Mouse (Mus musculus) lung, adult 18-20 months (tissue): Measurements from ENCODE around the gene Lrch1.

Experiments used
- DNase-seq, 2 experiments: peaks; one replicate each; pipeline ENCODE4 v3.0.0; 2022; ENCODE audit warnings: mixed read lengths in 2 of 2

Gene Lrch1

DNA sequence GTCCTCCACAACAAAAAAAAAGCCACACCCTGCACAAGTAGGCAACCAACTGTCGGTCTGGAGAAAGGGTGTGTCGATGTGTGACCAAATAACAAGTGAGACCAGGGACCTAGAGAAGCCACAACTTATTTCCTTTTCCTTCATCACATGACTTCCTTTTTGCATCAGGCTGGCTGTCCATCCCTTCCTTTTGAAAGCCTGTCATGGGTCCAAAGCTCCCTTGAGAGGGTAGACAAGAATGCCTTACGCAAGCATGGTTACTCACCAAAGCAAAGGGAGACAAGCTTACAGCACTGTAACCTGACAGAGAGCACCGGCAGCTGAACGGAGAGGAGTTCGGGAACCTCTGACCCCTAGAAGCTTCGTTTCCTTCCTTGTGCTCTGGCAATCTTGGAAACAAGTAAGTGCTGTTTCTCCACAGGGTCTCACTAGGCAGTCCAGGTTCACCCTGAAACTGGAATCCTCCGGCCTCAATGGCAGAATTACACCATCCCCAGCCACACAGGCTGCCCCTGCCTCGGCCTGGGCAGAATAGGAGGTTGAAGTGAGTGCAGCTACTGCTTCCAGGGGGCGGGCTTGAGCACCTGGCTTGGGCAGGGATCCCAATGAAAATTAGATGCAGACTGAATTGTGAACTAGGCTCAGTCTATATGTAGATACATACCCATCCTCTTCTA is 150.2 kb downstream of the Lrch1 start:
- peak; percentile 21 to 24 for DNase-seq

DNA sequence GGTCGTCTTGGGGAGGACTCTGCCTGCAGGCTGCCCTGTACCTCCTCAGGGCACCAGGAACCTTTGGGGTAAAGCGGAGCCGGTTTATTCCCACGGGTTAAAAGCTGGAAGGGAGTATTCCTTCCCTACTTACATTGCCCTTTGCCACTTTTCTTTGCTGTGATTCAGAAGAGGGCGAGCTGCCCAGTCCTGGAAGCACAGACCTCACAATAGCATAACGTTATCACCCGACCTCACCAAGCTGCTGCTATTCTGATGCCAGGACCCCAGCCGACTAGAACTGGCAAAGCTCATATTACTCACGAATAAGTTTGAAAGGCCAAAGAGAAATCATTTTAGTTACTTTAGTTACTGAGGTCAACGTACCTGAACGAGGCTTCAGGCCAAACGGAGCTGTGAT is 152.7 kb downstream of the Lrch1 start:
- DNase-seq, result no peak

DNA sequence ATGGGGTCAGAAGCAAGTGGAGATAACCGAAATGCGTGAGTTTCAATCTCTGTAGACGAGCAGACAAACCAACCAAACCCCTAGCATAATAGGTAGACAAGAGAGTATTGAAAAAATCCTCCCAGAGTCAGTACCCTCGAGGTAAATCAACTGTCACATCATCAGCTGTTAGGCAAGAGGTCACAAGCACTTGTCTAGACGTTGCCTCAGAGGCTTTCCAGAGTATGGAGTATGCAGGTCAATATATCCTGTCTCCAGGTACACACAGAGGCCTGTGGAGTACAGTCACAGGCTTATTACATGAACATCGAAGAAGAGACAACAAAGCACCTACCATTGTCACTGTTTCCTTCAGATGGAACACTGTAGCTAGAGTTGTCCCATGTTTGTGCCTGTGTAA is 154.9 kb downstream of the Lrch1 start:
- no peak for DNase-seq

DNA sequence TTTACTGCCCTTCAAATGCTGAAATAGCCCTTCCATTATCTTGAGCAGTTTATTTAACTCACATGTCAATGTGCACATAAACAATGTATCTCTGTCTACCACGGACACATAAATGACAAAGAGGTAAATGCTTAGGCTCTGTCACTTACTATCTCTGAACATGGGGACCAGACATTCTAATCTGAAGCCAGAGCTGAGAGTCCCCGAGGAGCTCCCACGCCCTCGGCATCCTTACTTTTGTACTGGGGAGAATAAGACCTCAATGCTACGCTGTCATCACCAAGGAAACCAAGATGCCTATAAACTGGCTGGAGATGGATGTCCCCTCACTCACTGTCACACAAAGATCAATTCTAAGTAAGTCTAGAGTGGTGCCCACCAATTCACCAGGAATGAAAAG is 157.1 kb downstream of the Lrch1 start:
- DNase-seq, result no peak

DNA sequence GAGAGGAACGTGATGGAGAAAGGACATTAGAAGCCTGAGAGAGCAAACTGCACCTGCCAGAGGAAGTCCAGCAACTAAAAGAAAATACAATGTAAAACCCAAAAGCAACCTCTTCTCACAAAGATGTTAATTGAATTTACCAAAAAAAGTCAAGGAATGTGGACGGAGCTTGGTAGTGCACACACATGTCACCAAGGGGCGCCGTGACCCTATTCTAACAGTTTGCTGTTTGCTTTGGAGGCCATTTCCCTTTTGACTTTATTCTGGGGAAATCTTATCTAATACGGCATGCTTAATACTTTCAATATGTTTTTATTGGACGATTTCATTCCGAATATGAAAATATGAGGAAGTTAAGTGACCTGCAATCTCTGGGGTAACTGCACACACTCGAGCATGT is 158.9 kb downstream of the Lrch1 start:
- DNase-seq, result no peak

DNA sequence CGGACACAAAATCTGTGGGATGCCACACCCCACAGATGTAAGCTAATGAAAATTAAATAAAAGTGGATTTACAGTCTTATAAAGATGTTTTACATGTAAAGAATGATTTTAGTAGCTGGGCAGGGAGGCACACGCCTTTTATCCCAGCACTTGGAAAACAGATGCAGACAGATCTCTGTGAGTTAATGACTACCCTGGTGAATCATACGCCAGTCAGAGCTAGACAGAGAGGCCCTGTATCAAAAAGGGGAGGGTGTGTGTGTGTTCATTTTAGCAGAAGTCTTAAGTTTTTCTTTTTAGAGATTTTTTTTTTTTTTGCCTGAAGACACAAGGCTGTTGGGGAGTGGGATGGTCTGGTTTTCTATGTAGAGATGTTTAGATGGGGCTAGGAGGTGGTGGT is 160.0 kb downstream of the Lrch1 start:
- no peak for DNase-seq

DNA sequence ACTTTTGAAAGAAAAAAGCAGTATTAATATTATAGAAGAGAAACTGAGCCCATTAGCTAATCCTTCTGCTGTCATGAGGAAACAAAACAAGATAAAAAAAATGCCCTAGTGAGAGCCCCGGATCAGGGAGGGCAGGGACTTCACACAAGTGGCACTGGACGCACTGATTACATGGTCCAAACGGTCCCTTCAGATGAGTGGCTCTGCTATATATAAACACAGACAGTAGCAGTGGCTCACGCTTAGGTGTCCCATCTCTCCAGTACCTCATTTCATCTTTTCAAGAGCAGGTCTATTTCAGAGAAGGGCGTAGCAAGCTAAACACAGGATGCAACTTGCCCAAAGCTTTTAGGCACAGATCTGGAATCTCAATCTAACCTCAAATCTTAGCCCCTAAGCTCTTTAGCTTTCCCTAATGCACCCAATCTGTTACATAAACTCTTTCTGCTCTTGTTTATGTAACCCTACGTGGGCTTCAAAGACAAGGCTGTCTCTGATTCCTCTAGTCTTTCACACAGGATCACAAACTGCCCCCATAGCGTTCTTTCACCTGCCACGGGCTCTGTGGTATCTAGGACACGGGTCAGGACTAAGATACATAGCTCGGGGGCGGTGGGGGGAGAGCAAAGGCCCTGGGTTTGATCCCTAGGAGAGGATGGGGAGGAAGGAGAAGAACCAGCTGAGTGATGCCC is 163.3 kb downstream of the Lrch1 start:
- no peak for DNase-seq

DNA sequence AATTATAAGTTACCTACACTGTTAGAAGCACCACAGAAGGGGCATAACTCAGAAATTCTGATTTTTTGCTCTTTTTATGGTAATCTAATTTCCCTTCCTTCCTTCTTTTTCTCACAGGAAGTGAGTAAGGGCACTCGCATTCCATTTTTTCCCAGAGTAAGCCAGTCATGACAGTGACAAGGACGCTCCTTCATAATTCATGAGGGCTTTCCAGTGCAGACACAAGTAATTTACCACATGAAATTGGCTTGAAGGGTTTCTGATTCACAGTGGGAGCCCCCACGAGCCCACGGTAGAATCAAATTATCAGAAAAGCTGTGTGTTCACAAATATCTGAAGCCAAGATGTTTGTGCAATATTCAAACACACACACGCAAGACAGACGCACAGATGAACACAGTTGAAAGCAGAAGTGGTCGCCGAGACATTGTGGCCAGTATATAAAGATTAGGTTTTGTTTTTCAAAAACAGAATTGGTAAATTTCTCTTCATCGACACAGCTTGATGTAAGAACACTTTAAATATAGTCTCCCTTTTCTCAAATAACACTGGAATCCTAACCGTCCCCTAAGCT is 173.5 kb downstream of the Lrch1 start:
- no peak for DNase-seq

DNA sequence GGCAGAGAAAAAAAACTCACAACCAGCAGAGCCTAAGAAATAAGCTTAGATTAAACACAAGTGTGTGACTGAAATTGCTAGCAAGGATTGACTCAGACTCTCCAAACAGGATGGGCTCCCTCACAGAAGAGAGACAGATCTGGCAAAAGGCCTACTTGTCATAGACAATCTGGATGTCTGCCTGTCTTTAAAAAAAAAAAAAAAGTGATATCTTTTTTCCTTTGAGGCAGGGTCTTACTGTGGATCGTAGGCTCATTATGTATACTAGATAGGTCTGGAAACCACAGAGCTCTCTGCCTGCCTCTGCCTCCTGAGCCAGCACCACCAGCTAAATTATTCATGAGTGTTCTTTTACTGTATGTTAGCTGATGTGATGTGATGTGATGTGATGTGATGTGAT is 179.8 kb downstream of the Lrch1 start:
- DNase-seq, result no peak

DNA sequence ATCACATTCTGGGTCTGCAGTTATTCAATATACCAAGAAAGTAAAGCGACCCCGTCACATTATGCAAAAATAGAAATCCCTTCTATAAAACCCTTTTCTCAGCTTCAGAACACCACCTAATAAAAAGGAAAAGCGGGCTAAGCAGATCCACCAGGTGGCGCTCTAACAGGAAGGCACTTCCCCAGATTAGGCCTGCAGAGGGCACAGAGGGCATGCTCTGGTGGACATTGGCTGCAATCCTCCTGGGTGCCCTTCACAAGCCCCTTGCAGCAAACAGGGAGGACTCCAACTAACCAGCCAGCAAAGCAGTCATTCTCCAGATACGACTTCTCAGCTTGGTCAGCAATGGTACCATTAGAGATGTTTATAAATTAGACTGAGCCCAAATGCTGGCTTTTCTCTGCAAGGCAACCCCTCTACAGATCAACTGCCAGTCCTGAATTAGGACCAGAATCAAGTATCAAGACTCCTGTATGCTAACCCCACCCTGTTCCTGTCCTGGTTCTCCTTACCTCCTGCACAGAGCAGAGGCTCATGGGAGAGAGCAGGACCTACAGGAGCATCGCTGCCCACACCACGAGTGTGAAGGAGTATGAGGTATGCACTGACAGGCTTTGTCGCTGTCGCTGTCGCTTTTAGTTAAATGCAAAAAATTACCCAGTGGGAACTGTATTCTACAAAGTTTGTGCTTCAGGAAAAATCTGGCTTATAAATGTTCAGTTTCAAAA is 183.3 kb downstream of the Lrch1 start:
- DNase-seq, result peak; percentile 55 to 70

DNA sequence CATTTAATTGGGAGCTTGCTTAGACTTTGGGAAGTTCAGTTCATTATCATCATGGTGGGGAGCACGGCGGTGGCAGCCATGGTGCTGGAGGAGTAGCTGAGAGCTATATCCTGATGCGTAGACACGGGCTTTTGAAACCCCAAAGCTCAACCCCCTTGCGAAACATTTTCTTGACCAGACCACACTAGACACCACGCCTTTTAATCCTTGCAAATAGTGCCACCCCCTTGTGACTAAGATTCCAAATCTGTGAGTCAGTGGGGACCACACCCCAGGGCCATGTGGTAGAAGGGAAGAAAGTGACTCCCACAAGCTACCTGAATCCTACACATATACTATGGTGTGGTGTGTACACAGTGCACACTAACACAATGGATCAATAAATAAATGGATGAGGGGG is 210.8 kb downstream of the Lrch1 start:
- no peak for DNase-seq

DNA sequence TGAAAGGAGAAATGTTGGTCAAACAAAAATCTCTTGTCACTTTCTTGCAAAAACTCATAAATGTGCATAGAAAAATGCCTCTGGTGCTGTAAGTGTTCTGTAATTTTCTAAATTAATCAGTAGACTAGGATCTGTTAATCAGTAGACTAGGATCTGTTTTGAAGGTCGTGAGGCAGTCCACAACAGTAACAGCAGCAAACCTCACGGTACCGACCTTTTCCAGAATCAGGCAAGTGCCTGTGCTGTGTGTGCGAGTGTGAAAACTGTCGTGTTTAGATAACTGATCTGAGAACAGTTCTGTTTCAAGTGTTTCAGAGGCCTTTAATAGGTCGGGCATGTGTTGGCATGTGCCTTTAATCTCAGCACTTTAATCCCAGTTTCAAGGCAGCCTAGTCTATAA is 212.2 kb downstream of the Lrch1 start:
- no peak for DNase-seq

DNA sequence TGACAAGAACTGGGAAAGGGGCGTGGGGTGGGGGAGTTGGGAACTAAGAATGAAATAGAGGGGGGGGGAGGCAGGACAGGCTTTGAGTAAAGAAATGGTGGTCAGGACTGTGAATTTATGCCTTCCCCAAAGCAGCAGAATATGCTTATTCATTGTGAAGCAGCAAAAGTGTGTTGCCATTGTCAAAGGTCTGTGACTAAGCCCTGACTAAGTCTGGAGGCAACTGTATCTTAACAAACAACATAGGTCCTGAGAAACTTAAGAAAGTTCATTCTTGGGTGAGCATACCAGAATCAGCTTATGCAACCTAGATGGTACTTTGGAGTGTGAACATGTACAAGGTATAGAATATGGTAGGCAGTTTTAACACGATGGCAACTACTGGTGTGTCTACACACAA is 214.3 kb downstream of the Lrch1 start:
- DNase-seq, result no peak

DNA sequence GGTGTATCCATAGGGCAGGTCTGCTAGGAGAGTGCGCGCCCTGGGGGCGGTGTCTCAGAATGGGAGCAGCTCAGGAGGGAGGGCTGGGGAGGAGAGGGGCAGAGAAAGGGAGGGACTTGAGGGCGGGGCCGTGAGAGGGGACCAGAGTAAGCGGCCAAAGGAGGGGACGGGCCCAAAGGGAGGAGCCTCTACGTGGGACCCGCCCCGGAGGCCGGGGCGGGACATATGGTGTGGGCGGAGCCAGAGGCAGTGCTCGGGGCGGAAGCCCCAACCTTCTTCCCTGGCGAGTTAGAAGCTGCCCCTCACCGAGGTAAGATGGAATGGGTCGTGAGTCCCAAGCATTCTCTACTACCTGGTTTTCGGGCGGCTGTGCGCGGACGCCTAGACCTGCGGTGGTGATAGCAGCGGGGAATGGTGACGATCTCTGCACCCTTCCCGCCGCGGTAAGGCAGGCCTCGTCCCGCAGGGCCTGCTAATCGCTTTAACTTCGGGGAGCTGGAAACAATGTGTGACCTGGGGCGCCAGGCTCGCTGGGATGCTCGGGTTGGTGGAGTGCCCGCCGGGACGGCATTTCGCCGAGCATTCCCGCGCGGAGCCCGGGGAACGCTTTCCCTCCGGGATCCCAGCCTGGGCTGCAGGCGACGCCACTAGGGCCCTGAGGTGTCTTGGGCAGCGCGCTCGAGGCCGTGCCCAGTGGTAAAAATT is 215.4 kb downstream of the Lrch1 start, which contains the start of gene Esd:
Gene Esd (plus strand): TSS at position 219 of the 705 bp plus-strand sequence.
- DNase-seq, result peak; percentile 95 to 96

DNA sequence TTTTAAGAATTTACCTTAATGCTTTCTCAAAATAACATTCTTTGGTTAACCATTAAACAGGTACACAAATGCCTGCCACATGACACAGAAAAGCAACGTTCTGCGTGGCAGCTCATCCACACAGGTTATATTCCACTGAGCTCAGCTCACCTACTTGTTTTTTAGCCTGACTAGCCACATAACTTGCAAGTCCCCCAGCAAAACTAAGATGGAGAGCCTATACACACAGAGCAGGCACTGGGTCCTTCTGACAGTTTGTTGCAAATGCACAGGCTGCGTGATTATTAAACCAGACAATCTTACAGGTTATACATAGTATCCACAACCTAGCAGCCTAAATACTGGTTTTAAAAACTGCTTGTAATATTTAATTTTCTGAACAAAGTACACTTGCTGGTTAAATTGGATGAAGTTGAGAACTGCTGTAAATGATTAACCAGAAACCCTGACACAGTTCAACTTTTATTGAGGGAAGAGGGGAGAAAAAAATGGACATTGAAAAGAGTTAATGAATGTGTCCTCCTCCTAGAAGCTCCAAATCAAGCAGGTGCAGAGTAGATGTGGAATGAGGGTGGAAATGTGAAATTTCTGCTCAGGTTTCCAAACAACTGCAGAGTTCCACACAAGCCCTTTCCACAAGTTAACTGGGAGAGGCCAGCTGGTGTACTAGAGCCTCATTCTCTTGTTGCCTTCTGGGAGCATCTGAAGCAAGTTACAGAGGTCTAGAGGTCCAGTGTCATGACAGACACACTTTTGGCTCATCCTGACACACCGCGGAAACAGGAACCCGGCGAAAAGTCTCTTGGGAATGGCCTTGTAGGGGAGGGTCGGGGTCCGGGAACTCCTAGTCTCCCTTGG is 216.2 kb downstream of the Lrch1 start:
- DNase-seq, result no peak

DNA sequence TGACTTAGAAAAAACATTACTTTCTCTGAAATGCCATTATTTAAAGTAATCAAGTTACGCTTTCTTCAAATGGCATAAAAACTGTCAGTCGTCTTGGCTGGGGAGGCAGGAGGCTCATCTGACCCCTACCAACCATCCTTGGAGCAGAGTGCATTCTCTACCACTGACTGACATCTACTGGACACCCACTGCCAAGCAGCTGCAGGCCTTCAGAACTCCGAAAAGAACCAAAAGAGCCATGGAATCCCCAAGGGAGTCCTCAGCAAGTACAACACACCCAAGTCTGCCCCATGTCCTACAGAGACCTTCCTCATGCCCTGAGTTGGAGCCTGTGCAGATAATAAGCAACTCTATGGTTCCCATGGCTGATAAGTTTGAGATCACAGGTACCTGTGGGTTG is 224.1 kb downstream of the Lrch1 start:
- DNase-seq, result no peak

DNA sequence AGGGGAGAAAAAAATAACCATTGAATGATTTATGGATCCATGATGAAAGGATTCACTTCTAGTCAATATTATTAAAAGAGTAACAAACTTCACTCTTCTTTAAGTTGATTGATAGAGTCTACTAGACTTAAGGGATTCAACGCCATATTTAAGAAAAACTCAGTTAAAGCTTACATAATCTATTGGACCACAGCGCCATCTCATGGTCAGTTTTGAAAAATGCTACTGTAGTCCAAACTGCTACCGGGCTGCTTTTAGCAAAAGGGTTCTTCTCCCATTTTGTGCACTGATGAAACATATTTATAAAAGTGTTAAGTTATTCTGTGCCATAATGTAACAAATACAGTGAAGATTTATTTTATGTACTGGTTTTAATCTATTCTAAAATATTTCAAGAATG is 238.6 kb downstream of the Lrch1 start:
- peak in 1 of 2 experiments; percentile 9 for DNase-seq
